Mouse (Mus musculus) ovary, adult 10 weeks (tissue): ENCODE measurements around the gene Fam118a. TPM values are rescaled to one million over a fixed set of nuclear protein-coding genes. Genes with fewer than 3 reads are reported as not detected.

ENCODE experiments used
- polyA plus RNA-seq: library from polyadenylated mRNA; stranded (reverse); fragments of 350-450 nt; fragmentation: Illumina TruSeq; extraction: RNeasy Lipid Tissue Mini Kit (QIAGEN cat#74804); gene quantifications from one replicate; pipeline ENCODE4 v1.2.3, GENCODE M21; 2014

Gene Fam118a
- polyA plus RNA-seq = 62.2 TPM

DNA sequence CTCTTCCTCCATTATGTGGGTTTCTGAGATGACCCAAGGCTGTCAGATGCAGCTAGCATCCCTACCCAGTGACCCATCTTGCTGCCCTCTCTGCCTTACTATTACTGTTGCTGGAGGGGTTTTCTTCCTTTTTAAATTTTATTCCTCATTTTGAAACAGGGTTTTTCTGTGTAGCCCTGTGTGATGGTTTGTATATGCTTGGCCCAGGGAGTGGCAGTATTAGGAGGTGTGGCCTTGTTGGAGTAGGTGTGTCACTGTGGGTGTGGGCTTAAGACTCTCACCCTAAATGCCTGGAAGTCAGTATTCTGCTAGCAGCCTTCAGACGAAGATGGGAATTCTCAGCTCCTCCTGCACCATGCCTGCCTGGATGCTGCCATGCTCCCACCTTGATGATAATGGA, at the start of gene Fam118a:
TSS of gene Fam118a (plus strand) at position 301 of the 400 bp plus-strand sequence.

GRCm38 (mm10) chr15:84987874-84988825, 40.6 kb upstream of the Fam118a start, which contains the start of gene 5031439G07Rik:
TSS of gene 5031439G07Rik (minus strand) at chr15:84988551.

GRCm38 (mm10) chr15:85016951-85017664, 11.6 kb upstream of the Fam118a start, which contains the start of gene Upk3a:
TSS of gene Upk3a (plus strand) at chr15:85017141.

Other genes with a start within 250 kb of the Fam118a start
- not detected for gene Phf21b, start 172.9 kb upstream of the Fam118a start, polyA plus RNA-seq
- gene Gm29666, start 108.9 kb upstream of the Fam118a start, polyA plus RNA-seq = 0.31 TPM
- 21.8 TPM for gene Nup50, start 105.5 kb upstream of the Fam118a start, polyA plus RNA-seq
- 26.6 TPM for gene 5031439G07Rik, start 40.4 kb upstream of the Fam118a start, polyA plus RNA-seq
- not detected for gene Upk3a, start 11.8 kb upstream of the Fam118a start, polyA plus RNA-seq
- gene Smc1b, start 103.0 kb downstream of the Fam118a start, polyA plus RNA-seq = 6.0 TPM
- not detected for gene Ribc2, start 103.1 kb downstream of the Fam118a start, polyA plus RNA-seq
- gene Fbln1, start 177.0 kb downstream of the Fam118a start, polyA plus RNA-seq = 15.8 TPM